Mouse (Mus musculus): ENCODE measurements around the gene Rasl12. TPM values are rescaled to one million over a fixed set of nuclear protein-coding genes. Genes with fewer than 3 reads are reported as not detected.
A peak's percentile ranks its signal among the peaks of the same experiment; 100 is the strongest.

Rasl12 gene
- polyA plus RNA-seq, 1 experiment from 2014 or later, result 2.5 TPM

- no peak for ATAC-seq (replicated peaks; ENCODE audit: insufficient number of reproducible peaks, low FRiP score, low TSS enrichment)
- WGBS (ENCODE audit: insufficient replicate concordance), result 32% methylated on average over 8 of the region's 8 CpGs
- no peak overlapping the region for H3K4me3 ChIP-seq (ENCODE audit: low read depth, low read length)
- no peak overlapping the region for H3K9ac ChIP-seq (ENCODE audit: low read depth, low read length)
- peaks cover 23% of the 10 kb centered on the region for H3K27me3 ChIP-seq (ENCODE audit: control insufficient read depth, insufficient read depth, low read length)
- no peaks in the 10 kb centered on the region for H3K9me3 ChIP-seq (replicated peaks; ENCODE audit: control insufficient read depth, low read length)
- H3K36me3 ChIP-seq (ENCODE audit: control insufficient read depth, insufficient read depth, low read length), result no peaks in the 10 kb centered on the region
- H3K4me2 ChIP-seq, result no peak overlapping the region; the same call in 1 of the 2 replicates
- H3K27ac ChIP-seq (ENCODE audit: low read depth, low read length), result no peak overlapping the region
- peaks cover 3% of the 10 kb centered on the region for H3K4me1 ChIP-seq (ENCODE audit: control insufficient read depth, insufficient read depth, low read length)
Measured at GRCm38 (mm10) chr9:65386373-65387140, 11.7 kb upstream of the Rasl12 start.

GRCm38 (mm10) chr9:65390752-65391612 is 7.3 kb upstream of the Rasl12 start:
- H3K9me3 ChIP-seq (replicated peaks; ENCODE audit: control insufficient read depth, low read length), result no peaks in the 10 kb centered on the region
- H3K27me3 ChIP-seq (ENCODE audit: control insufficient read depth, insufficient read depth, low read length), result peaks cover 39% of the 10 kb centered on the region
- peak overlapping the region; percentile 62 for H3K4me2 ChIP-seq
- ATAC-seq (replicated peaks; ENCODE audit: insufficient number of reproducible peaks, low FRiP score, low TSS enrichment), result peak; percentile 49; the same call in 1 of the 2 replicates
- H3K27ac ChIP-seq (ENCODE audit: low read depth, low read length), result no peak overlapping the region
- H3K36me3 ChIP-seq (ENCODE audit: control insufficient read depth, insufficient read depth, low read length), result no peaks in the 10 kb centered on the region
- H3K4me3 ChIP-seq (ENCODE audit: low read depth, low read length), result peak overlapping the region; percentile 43
- H3K9ac ChIP-seq (ENCODE audit: low read depth, low read length), result peak overlapping the region; percentile 44
- peaks cover 13% of the 10 kb centered on the region for H3K4me1 ChIP-seq (ENCODE audit: control insufficient read depth, insufficient read depth, low read length)
- 15% methylated on average over 96 of the region's 96 CpGs for WGBS (ENCODE audit: insufficient replicate concordance)

- ATAC-seq (replicated peaks; ENCODE audit: insufficient number of reproducible peaks, low FRiP score, low TSS enrichment), result no peak
Measured at GRCm38 (mm10) chr9:65391613-65391964, 6.7 kb upstream of the Rasl12 start, which contains the start of gene Kbtbd13. Gene Kbtbd13 (minus strand): TSS chr9:65391652.

GRCm38 (mm10) chr9:65392638-65393364 is 5.5 kb upstream of the Rasl12 start:
- 25% methylated on average over 6 of the region's 6 CpGs for WGBS (ENCODE audit: insufficient replicate concordance)
- Histone ChIP-seq H3K4me3 (ENCODE audit: low read depth, low read length) (no peak overlapping the region), H3K27ac (ENCODE audit: low read depth, low read length) (no peak overlapping the region), H3K27me3 (ENCODE audit: control insufficient read depth, insufficient read depth, low read length) (peaks cover 39% of the 10 kb centered on the region), H3K36me3 (ENCODE audit: control insufficient read depth, insufficient read depth, low read length) (no peaks in the 10 kb centered on the region), H3K4me1 (ENCODE audit: control insufficient read depth, insufficient read depth, low read length) (peaks cover 13% of the 10 kb centered on the region), H3K9me3 (replicated peaks; ENCODE audit: control insufficient read depth, low read length) (no peaks in the 10 kb centered on the region), H3K4me2 (no peak overlapping the region), H3K9ac (ENCODE audit: low read depth, low read length) (no peak overlapping the region)
- no peak for ATAC-seq (replicated peaks; ENCODE audit: insufficient number of reproducible peaks, low FRiP score, low TSS enrichment)

More at GRCm38 (mm10) chr9:65391613-65391964, 6.7 kb upstream of the Rasl12 start, which contains the start of gene Kbtbd13:
- WGBS (ENCODE audit: insufficient replicate concordance), result 29% methylated on average over 8 of the region's 8 CpGs
- Histone ChIP-seq H3K27ac (ENCODE audit: low read depth, low read length) (no peak within 1 kb of the TSS), H3K36me3 (ENCODE audit: control insufficient read depth, insufficient read depth, low read length) (no peaks in the 10 kb centered on the region), H3K4me1 (ENCODE audit: control insufficient read depth, insufficient read depth, low read length) (peaks cover 13% of the 10 kb centered on the region), H3K4me2 (peak within 1 kb of the TSS; percentile 62), H3K9ac (ENCODE audit: low read depth, low read length) (peak within 1 kb of the TSS; percentile 44), H3K9me3 (replicated peaks; ENCODE audit: control insufficient read depth, low read length) (no peaks in the 10 kb centered on the region), H3K4me3 (ENCODE audit: low read depth, low read length) (peak within 1 kb of the TSS; percentile 43), H3K27me3 (ENCODE audit: control insufficient read depth, insufficient read depth, low read length) (peaks cover 39% of the 10 kb centered on the region)

- 27% methylated on average over 2 of the region's 2 CpGs for WGBS (ENCODE audit: insufficient replicate concordance)
- peaks cover 13% of the 10 kb centered on the region for H3K4me1 ChIP-seq (ENCODE audit: control insufficient read depth, insufficient read depth, low read length)
- H3K27me3 ChIP-seq (ENCODE audit: control insufficient read depth, insufficient read depth, low read length), result peaks cover 39% of the 10 kb centered on the region
- no peaks in the 10 kb centered on the region for H3K9me3 ChIP-seq (replicated peaks; ENCODE audit: control insufficient read depth, low read length)
- H3K4me3 ChIP-seq (ENCODE audit: low read depth, low read length), result no peak overlapping the region
- no peaks in the 10 kb centered on the region for H3K36me3 ChIP-seq (ENCODE audit: control insufficient read depth, insufficient read depth, low read length)
- H3K9ac ChIP-seq (ENCODE audit: low read depth, low read length), result no peak overlapping the region
- ATAC-seq (replicated peaks; ENCODE audit: insufficient number of reproducible peaks, low FRiP score, low TSS enrichment), result no peak
- no peak overlapping the region for H3K4me2 ChIP-seq
- H3K27ac ChIP-seq (ENCODE audit: low read depth, low read length), result no peak overlapping the region
Measured at GRCm38 (mm10) chr9:65393606-65394005, 4.7 kb upstream of the Rasl12 start.

- WGBS (ENCODE audit: insufficient replicate concordance), result 54% methylated on average over 2 of the region's 2 CpGs
Measured at GRCm38 (mm10) chr9:65394360-65394759, 3.9 kb upstream of the Rasl12 start.

GRCm38 (mm10) chr9:65399934-65400333 is 1.6 kb downstream of the Rasl12 start:
- ATAC-seq (replicated peaks; ENCODE audit: insufficient number of reproducible peaks, low FRiP score, low TSS enrichment), result no peak
- no peaks in the 10 kb centered on the region; the same call in 1 of the 2 replicates for H3K4me1 ChIP-seq (ENCODE audit: control insufficient read depth, insufficient read depth, low read length)
- no peak overlapping the region for H3K9ac ChIP-seq (ENCODE audit: low read depth, low read length)
- H3K27me3 ChIP-seq (ENCODE audit: control insufficient read depth, insufficient read depth, low read length), result no peaks in the 10 kb centered on the region
- no peak overlapping the region for H3K4me3 ChIP-seq (ENCODE audit: low read depth, low read length)
- H3K36me3 ChIP-seq (ENCODE audit: control insufficient read depth, insufficient read depth, low read length), result no peaks in the 10 kb centered on the region
- WGBS (ENCODE audit: insufficient replicate concordance), result 83% methylated on average over 6 of the region's 6 CpGs
- no peaks in the 10 kb centered on the region for H3K9me3 ChIP-seq (replicated peaks; ENCODE audit: control insufficient read depth, low read length)
- H3K27ac ChIP-seq (ENCODE audit: low read depth, low read length), result no peak overlapping the region
- no peak overlapping the region for H3K4me2 ChIP-seq

More at GRCm38 (mm10) chr9:65394360-65394759, 3.9 kb upstream of the Rasl12 start:
- ATAC-seq (replicated peaks; ENCODE audit: insufficient number of reproducible peaks, low FRiP score, low TSS enrichment), result no peak
- Histone ChIP-seq H3K27me3 (ENCODE audit: control insufficient read depth, insufficient read depth, low read length) (peaks cover 37% of the 10 kb centered on the region), H3K4me3 (ENCODE audit: low read depth, low read length) (no peak overlapping the region), H3K9ac (ENCODE audit: low read depth, low read length) (no peak overlapping the region), H3K27ac (ENCODE audit: low read depth, low read length) (no peak overlapping the region), H3K9me3 (replicated peaks; ENCODE audit: control insufficient read depth, low read length) (no peaks in the 10 kb centered on the region), H3K4me1 (ENCODE audit: control insufficient read depth, insufficient read depth, low read length) (peaks cover 13% of the 10 kb centered on the region), H3K36me3 (ENCODE audit: control insufficient read depth, insufficient read depth, low read length) (no peaks in the 10 kb centered on the region), H3K4me2 (no peak overlapping the region)
